Mouse (Mus musculus): ENCODE measurements around the gene Zfp213.

DNA sequence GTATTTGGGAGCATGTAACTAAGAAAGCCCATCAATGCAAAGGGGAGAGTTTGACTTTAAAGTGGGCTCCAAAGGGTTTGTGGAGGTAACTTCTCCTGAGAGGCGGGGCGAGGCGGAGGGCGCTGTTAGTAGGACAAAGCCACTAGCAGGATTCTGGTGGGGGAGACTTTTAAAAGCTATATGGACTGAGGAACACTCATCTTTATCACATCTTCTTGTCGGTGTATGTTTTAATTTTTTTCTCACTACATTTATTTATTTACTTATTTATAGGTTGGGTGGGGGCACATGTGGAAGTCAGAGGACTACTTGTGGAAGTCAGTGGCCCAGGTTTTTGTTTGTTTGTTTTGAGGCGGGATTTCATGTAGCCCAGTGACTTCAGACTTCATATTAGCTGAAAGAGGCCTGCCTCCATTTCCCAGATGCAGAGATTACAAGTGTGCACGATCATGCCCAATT is 35.6 kb upstream of the Zfp213 start:
- TF ChIP-seq CTCF (IDR thresholded peaks at IDR 0.05; ENCODE audit: insufficient read depth, low read length) (no peak), POLR2A (IDR thresholded peaks at IDR 0.05; ENCODE audit: borderline replicate concordance, extremely low read depth, low read depth, low read length) (no peak)

Data from lung, adult 2 months (tissue).